ENCODE assay signal across 9 mouse cellular contexts in genomic region chr4:98321371-98322111, GRCm38 (mm10).
DNase-seq lines count a peak whose midpoint lies in the region; ATAC-seq and TF ChIP-seq lines count a peak whose summit lies in the region.
"Had no signal": no experiment of that assay in that cellular context is flagged by ENCODE, and none has a peak within 500 bp of the region (broad histone marks: within the 10 kb centered on the region; RNA-seq: fewer than 3 reads in every experiment).

No protein-coding gene starts in this region.

- 3% methylated on average over 18 of the region's 18 CpGs for WGBS in heart, embryonic 11.5 days (ENCODE audit: insufficient replicate concordance)
- WGBS in liver, embryonic 12.5 days (ENCODE audit: insufficient replicate concordance) = 8% methylated on average over 18 of the region's 18 CpGs

- no peak overlapping the region for H3K4me3 ChIP-seq in embryonic fibroblast, embryonic 13.5 days (ENCODE audit: insufficient read depth, low read length)
- peak overlapping the region; percentile 32 for H3K4me3 ChIP-seq in heart, embryonic 11.5 days (ENCODE audit: low read depth, low read length)
- H3K4me3 ChIP-seq in liver, embryonic 12.5 days = peak overlapping the region; percentile 46
- H3K4me3 ChIP-seq in myocyte = peak overlapping the region; percentile 21

- no peaks in the 10 kb centered on the region for H3K9me3 ChIP-seq in heart, embryonic 11.5 days (replicated peaks; ENCODE audit: control insufficient read depth, low read length)
- H3K9me3 ChIP-seq in liver, embryonic 12.5 days (replicated peaks) = no peaks in the 10 kb centered on the region

- H3K79me2 ChIP-seq in myocyte (ENCODE audit: control insufficient read depth, insufficient read depth) = no peaks in the 10 kb centered on the region

- H3K36me3 ChIP-seq in heart, embryonic 11.5 days (ENCODE audit: control insufficient read depth, insufficient read depth, low read length) = no peaks in the 10 kb centered on the region
- no peaks in the 10 kb centered on the region for H3K36me3 ChIP-seq in liver, embryonic 12.5 days
- H3K36me3 ChIP-seq in myocyte (ENCODE audit: control insufficient read depth, insufficient read depth) = no peaks in the 10 kb centered on the region

- H3K9ac ChIP-seq in heart, embryonic 11.5 days (ENCODE audit: low read depth, low read length) = peak overlapping the region; percentile 66
- H3K9ac ChIP-seq in liver, embryonic 12.5 days = no peak overlapping the region

- peak overlapping the region; percentile 71 for H3K4me2 ChIP-seq in heart, embryonic 11.5 days
- peak overlapping the region; percentile 67 for H3K4me2 ChIP-seq in liver, embryonic 12.5 days
- peak overlapping the region; percentile 88 for H3K4me2 ChIP-seq in myocyte (ENCODE audit: low read depth)

- peak overlapping the region; percentile 64 for H3K27ac ChIP-seq in embryonic fibroblast, embryonic 13.5 days (ENCODE audit: insufficient read depth, low read length)
- peak overlapping the region; percentile 18; the same call in 1 of the 2 replicates for H3K27ac ChIP-seq in heart, embryonic 11.5 days (ENCODE audit: low read depth, low read length)
- H3K27ac ChIP-seq in liver, embryonic 12.5 days = no peak overlapping the region

- peak; percentile 25; the same call in 1 of the 2 replicates for ATAC-seq in heart, embryonic 11.5 days (replicated peaks; ENCODE audit: insufficient number of reproducible peaks, low FRiP score, low TSS enrichment)
- ATAC-seq in liver, embryonic 12.5 days = no peak

- DNase-seq in CD4-positive, CD25-positive, alpha-beta regulatory T cell, adult 2 months (ENCODE audit: low read depth, low spot score) = peak; percentile 24
- peak; percentile 86 for DNase-seq in brain, adult 2 months (ENCODE audit: low read depth, low spot score)
- peak; percentile 70 to 75 for DNase-seq in kidney, adult 8-10 months
- DNase-seq in testis, postnatal 14 days (ENCODE audit: low spot score) = peak; percentile 56

- no peak overlapping the region for H3ac ChIP-seq in myocyte (ENCODE audit: control insufficient read depth, insufficient read length)

- TF ChIP-seq POLR2A in embryonic fibroblast, embryonic 13.5 days (IDR thresholded peaks at IDR 0.05; ENCODE audit: low read depth, low read length) = no peak
- TF ChIP-seq POLR2A in myocyte (IDR thresholded peaks at IDR 0.05; ENCODE audit: insufficient read length, low read depth) = no peak

- TF ChIP-seq CTCF in embryonic fibroblast, embryonic 13.5 days (IDR thresholded peaks at IDR 0.05; ENCODE audit: borderline replicate concordance, insufficient read depth, low read length) = no peak

- H3K27me3 ChIP-seq in heart, embryonic 11.5 days (ENCODE audit: control insufficient read depth, insufficient read depth, low read length) = no peaks in the 10 kb centered on the region
- peaks cover 37% of the 10 kb centered on the region for H3K27me3 ChIP-seq in liver, embryonic 12.5 days (replicated peaks)
- H3K27me3 ChIP-seq in myocyte (ENCODE audit: control insufficient read depth, insufficient read depth, insufficient read length) = no peaks in the 10 kb centered on the region
- H3K27me3 ChIP-seq: Patski had no signal

- H3K4me1 ChIP-seq in embryonic fibroblast, embryonic 13.5 days (ENCODE audit: control insufficient read depth, insufficient read depth, low read length) = peaks cover 11% of the 10 kb centered on the region
- no peaks in the 10 kb centered on the region for H3K4me1 ChIP-seq in heart, embryonic 11.5 days (ENCODE audit: control insufficient read depth, insufficient read depth, low read length)
- 0 out of 2 replicates have a peak, but pooled peaks cover 4% of the 10 kb centered on the region for H3K4me1 ChIP-seq in liver, embryonic 12.5 days

TF ChIP-seq in myocyte, 11 proteins besides CTCF, POLR2A, EP300 and RAD21:
- TF ChIP-seq MYOD1 (IDR thresholded peaks at IDR 0.05; ENCODE audit: control insufficient read depth in 1 of 3, insufficient read length in 2 of 3, low read depth in 2 of 3) = peak in 2 of 3 experiments; percentile 18 to 39
- TF ChIP-seq MYOG (IDR thresholded peaks at IDR 0.05; ENCODE audit: control insufficient read depth in 1 of 3, insufficient read depth in 1 of 3, insufficient read length in 2 of 3, low read depth in 2 of 3) = peak in 1 of 3 experiments; percentile 42
- TF ChIP-seq REST (IDR thresholded peaks at IDR 0.05; ENCODE audit: insufficient read depth, insufficient read length) = no peak
- no peak for TF ChIP-seq CEBPB (IDR thresholded peaks at IDR 0.05; ENCODE audit: insufficient read depth, poor library complexity, severe bottlenecking)

Comparison
In these comparisons a context has a peak if more than half of its experiments do, and no peak if none do; other contexts are left out.
1. DNase-seq: peak in every context shown above with its lines; median percentile 86 in brain, adult 2 months; 72 in kidney, adult 8-10 months; 56 in testis, postnatal 14 days; 24 in CD4-positive, CD25-positive, alpha-beta regulatory T cell, adult 2 months.